In genomic region chr3:85117014-85117413, GRCm38 (mm10) we compare ENCODE assay signal across 10 mouse cellular contexts.
"Had no signal": no experiment of that assay in that cellular context is flagged by ENCODE, and none has a peak within 500 bp of the region (broad histone marks: within the 10 kb centered on the region; RNA-seq: fewer than 3 reads in every experiment).

No protein-coding gene starts in this region.

- ATAC-seq: liver, embryonic 12.5 days; liver, postnatal 0 days; midbrain, embryonic 13.5 days had no signal

- DNase-seq: left cerebral cortex, postnatal 4 days; liver; liver, embryonic 13.5 days; liver, postnatal 0 days; lung, adult 18-20 months; lung, adult 2 months; lung, postnatal 36 days; midbrain, embryonic 14.5 days had no signal
